Mouse (Mus musculus): ENCODE measurements around the gene 0610009B22Rik.
"Not testable (repeated sequence)": the region's sequence is repeated elsewhere in the genome, so short reads cannot be mapped to it uniquely, and the experiment has no call there.

The 0610009B22Rik gene

GRCm38 (mm10) chr11:51688330-51689328, at the start of gene 0610009B22Rik:
0610009B22Rik (minus strand) TSS chr11:51688874.
- peak; percentile 98 to 99 for DNase-seq (ENCODE audit: low spot score in 2 of 2)

- DNase-seq (ENCODE audit: low spot score in 2 of 2): not testable (repeated sequence)
Measured at GRCm38 (mm10) chr11:51734218-51734617, 45.5 kb upstream of the 0610009B22Rik start.

DNA sequence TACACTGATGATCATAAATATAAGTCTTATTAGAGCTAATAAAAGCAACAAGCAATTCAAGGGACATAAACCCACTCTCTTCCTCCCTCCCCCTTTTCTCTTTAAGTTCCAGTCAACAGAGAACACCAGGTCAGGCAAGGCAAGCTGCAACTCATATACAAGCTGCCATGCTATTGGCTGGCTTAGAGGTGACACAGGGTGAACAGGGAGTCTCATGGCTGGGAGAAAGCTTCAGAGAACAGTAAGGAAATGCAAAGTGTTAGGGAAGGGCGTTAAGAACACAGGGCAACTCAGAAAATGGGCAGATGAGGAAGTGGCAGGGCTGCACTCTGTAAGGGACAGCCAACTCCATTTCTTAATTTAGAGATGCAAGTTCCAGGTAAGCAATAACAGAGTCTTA, 44.2 kb upstream of the 0610009B22Rik start:
- no peak for DNase-seq (ENCODE audit: low spot score in 2 of 2)

- no peak for DNase-seq (ENCODE audit: low spot score in 2 of 2)
Measured at GRCm38 (mm10) chr11:51721066-51721465, 32.4 kb upstream of the 0610009B22Rik start.

- no peak for DNase-seq (ENCODE audit: low spot score in 2 of 2)
Measured at GRCm38 (mm10) chr11:51707080-51707479, 18.4 kb upstream of the 0610009B22Rik start.

GRCm38 (mm10) chr11:51706451-51706850, 17.8 kb upstream of the 0610009B22Rik start:
- no peak for DNase-seq (ENCODE audit: low spot score in 2 of 2)

DNA sequence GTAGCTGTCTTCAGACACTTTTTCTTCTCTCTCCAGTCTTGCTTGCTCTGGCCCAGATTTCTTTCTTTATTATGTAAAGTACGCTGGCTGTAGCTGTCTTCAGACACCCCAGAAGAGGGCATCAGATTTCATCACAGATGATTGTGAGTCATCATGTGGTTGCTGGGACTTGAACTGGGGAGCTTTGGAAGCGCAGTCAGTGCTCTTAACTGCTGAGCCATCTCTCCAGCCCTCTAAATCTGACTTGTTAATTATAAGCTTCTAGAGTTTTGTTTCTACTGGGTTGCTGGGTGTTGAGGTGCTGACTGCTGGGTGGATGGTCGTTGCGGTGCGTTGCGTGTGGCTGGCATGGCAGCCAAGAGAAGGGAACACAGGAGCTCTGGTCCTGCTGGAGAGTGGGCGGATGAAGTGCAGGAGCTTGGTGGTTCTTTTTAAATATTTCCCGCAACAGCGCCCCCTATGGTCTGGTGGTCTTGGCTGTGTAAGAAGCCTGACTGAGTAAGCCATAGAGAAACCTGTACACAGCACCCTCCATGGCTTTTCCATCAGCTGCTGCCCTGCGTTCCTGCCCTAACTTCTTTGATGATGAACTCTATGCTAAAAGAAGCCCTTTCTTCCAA, 14.8 kb upstream of the 0610009B22Rik start:
- DNase-seq (ENCODE audit: low spot score in 2 of 2): no peak

DNA sequence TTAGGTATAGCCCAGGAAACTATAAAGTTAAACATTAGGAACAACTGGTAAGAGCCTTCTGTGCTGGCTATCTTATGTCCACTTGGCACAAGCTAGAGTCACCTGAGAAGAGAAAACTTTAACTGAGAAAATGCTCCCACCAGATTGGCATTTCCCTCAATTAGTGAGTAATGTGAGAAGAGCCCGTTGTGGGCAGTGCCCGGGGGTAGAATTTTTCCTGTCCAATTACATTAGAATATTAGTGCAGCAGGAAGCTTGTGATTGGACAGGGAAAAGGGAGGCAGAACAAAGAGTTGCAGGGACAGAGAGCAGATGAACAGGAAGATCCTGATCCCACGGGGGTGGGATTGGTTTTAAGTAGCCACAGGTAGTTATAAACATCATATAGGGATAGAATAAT, 14.2 kb upstream of the 0610009B22Rik start:
- DNase-seq (ENCODE audit: low spot score in 2 of 2): no peak

DNA sequence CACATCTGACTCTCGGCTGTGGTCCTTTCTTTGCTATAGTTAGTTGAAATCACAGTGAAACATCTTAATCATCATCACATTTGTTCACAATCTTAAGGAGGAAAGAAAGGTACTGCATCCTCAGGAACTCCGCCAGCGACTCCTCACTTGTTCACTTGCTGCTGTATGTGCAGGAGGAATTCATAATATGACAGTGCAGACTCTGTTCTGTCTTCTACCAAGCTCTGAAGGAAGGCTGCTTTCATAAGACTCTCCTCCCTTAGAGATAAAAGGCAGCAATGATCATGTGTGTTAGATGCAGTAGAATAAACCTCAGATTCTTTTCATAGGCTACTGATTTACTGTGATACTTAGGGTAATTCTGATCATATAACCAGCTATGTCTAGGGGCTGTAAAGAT, 6.3 kb upstream of the 0610009B22Rik start:
- DNase-seq (ENCODE audit: low spot score in 2 of 2): no peak

DNA sequence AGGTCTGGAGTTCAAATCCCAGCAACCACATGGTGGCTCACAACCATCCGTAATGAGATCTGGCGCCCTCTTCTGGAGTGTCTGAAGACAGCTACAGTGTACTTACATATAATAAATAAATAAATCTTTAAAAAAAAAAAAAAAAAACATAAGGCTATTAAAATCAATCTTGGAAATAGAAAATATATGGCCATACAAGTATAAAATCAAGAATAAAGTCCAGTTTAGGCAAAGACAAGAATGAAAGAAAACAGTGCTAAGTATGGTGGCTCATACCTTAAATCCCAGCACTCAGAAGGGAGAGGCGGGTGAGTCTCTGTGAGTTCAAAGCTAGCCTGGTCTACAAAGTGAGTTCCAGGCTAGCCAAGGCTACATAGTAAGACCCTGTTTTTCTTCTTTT, 1.9 kb upstream of the 0610009B22Rik start:
- DNase-seq (ENCODE audit: low spot score in 2 of 2): not testable (repeated sequence)

DNA sequence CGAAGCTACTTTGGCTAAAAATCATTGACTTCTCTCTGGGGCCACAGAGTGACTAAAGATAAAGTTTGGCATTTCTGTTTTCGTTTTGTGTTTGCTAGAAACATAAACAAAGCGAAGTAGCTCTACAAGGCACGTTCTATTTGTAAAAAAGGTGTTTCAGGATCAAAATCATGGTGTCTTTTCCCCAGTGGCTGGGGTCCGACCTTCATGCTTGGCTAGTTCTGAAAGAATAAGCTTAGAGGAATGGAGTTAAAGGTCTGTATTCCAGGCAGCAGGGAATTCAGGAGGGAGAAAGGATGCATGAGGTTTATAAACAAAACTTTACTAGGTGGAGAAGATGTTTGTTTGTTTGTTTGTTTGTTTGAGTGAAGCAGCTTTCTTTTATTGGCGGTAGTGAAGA, 669 bp upstream of the 0610009B22Rik start:
- DNase-seq (ENCODE audit: low spot score in 2 of 2): no peak

- DNase-seq (ENCODE audit: low spot score in 2 of 2): no peak
Measured at GRCm38 (mm10) chr11:51681976-51682374, 6.7 kb downstream of the 0610009B22Rik start.

DNA sequence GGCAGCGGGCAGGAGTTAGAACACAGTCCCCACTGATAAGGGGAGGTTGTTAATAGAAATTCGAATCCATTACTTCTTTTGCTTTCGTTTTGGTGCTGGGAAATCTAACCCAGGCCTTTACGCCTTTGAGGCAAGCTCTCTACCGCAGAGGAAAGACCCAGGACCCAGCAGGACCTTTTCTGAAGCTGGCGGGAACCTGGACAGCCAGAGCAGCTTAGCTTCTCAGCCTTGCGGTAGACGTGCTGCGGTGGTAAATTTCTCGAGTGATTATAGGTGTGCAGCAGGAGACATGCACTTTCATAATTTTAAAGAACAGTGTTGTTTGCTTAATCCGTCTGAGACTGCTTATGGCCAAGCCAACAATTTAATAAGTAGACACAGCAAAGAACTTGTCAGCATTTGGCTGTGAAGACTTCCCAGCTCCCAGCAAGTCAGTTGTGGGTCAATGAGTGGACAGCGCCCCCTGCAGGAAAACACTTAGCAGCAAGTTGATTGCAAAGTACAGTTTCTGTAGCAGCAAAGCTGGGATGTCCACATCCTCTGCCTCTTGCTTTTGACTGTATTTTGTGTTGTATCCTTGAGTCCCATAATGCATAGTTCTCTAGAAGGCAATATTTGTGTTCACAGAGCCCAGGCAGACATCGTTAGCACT, 7.2 kb downstream of the 0610009B22Rik start:
- DNase-seq (ENCODE audit: low spot score in 2 of 2): peak; percentile 59 to 63

DNA sequence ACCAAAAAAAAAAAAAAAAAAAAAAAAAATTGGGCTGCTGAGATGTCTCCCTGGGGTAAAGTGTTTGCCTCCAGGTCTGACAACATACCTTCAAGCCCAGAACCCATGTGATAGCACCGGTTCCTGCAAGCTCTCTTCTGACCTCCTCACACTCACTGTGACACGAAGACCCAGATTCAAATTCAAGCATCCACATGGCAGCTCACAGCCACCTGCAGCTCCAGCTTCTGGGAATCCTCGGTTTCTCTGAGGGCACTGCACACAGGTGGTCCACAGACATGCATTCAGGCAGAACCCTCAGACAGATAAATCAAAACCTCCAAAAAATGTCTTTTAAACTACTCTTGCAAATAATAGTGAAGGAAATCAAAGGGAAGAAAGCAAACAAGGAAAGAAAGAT, 9.2 kb downstream of the 0610009B22Rik start:
- DNase-seq (ENCODE audit: low spot score in 2 of 2): no peak

DNA sequence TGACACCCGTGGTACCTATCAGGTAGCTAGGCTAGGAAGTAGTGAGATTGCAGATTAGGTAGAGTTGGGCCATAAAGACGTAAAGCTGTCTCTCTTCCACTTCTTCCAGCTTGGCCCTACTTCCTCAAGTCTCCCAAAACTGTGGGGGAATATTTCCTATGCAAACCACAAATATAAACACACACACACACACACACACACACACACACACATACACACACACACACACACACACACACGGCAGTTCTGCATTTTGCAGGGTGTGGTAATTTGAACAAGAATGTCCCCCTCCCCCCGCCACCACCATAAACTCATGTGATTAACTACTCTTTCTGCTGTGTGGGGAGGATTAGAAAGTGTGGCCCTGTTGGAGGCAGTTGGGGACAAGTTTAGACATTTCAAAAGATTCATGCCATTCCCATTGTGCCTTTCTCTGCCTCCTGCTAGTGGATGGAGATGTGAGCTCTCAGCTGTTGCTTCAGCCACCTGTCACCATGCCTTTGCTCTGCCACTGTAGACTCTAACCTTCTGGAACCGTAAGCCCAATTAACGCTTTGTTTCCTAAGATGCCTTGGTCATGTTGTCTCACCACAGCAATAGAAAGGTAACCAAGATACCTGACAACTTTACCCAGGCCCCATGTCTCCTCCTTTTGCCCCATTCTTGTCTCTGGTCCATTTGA, 10.8 kb downstream of the 0610009B22Rik start:
- no peak for DNase-seq (ENCODE audit: low spot score in 2 of 2)

DNA sequence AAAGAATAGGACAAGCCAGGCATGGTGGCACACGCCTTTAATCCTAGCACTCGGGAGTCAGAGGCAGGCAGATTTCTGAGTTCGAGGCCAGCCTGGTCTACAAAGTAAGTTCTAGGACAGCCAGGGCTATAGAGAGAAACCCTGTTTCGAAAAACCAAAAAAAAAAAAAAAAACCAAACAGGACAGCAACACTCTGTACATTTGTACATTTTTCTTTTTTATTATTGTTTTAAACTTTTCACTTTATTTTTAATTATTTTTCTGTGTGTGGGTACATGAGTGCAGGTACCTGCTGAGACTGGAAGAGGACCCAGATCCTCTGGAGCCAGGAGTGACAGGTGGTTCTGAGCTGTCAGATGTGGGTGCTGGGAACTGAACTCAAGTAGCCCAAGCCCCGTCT, 13.3 kb downstream of the 0610009B22Rik start:
- DNase-seq (ENCODE audit: low spot score in 2 of 2): no peak

DNA sequence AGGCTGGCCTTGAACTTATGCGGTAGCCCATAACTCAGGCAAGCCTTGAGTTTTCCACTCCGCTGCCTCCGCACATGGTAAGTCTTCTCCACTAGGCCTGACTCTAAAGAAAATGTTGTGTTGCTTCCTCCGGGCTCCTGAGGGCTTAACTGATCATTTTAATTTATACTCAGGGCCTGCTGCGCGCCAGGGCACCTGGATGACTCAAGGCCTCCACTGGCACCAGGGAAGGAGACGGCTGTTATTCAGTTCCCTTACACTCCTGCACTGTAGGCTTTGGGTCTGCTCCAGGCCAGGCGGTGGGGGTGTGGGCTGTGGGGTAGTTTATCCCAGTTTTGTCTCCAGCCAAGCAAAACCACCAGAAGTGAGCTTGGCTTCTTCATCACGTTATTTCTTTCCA, 15.4 kb downstream of the 0610009B22Rik start:
- DNase-seq (ENCODE audit: low spot score in 2 of 2): no peak

GRCm38 (mm10) chr11:51671376-51671775, 17.3 kb downstream of the 0610009B22Rik start:
- no peak for DNase-seq (ENCODE audit: low spot score in 2 of 2)

- no peak for DNase-seq (ENCODE audit: low spot score in 2 of 2)
Measured at GRCm38 (mm10) chr11:51670846-51671245, 17.8 kb downstream of the 0610009B22Rik start.

DNA sequence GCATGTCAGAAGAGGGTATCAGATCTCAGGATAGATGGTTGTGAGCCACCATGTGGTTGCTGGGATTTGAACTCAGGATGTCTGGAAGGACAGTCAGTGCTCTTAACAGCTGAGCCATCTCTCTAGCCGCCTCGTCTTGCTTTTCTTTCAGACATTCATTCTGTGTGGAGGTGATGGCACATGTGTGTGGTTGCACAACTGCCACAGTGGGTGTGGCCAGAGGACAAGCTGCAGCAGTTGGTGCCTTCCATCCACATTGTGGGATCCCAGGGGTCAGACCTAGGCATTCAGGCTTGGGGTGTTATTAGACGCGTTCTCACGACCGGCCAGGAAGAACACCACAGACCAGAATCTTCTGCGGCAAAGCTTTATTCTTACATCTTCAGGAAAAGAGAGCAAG, 23.9 kb downstream of the 0610009B22Rik start:
- DNase-seq (ENCODE audit: low spot score in 2 of 2): not testable (repeated sequence)

- DNase-seq (ENCODE audit: low spot score in 2 of 2): no peak
Measured at GRCm38 (mm10) chr11:51662632-51663031, 26.0 kb downstream of the 0610009B22Rik start.

DNA sequence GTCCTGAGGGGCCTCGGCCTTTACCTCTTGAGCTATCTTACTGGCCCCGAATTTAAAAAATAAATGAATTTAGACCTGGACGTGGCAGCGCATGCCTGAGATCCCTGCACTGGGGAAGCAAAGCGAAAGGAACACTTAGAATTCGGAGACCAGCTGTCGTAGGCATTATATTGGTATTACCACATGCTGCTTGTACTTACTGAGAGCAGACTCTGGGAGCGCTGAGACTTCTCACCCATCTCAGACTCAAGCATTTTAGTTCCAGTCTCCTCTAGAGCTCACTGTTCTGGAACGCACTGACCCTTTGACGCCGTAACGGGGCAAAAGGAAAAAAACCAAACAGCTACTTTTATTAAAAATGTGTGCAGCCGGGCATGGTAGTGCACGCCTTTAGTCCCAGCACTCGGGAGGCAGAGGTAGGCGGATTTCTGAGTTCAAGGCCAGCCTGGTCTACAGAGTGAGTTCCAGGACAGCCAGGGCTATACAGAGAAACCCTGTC, 26.8 kb downstream of the 0610009B22Rik start:
- no peak for DNase-seq (ENCODE audit: low spot score in 2 of 2)

Data from right cerebral cortex, postnatal 36 days (tissue).